Mouse (Mus musculus): Measurements from ENCODE around the gene Gtf2ird1.
A peak's percentile ranks its signal among the peaks of the same experiment; 100 is the strongest.
"Not testable (repeated sequence)": the region's sequence is repeated elsewhere in the genome, so short reads cannot be mapped to it uniquely, and the experiment has no call there.

Gtf2ird1 gene

GRCm38 (mm10) chr5:134418315-134419074 is 38.0 kb downstream of the Gtf2ird1 start:
- DNase-seq (ENCODE audit: extremely low read depth, insufficient read length, low spot score), result no peak

GRCm38 (mm10) chr5:134412341-134412740 is 44.2 kb downstream of the Gtf2ird1 start:
- peak; percentile 36 for DNase-seq (ENCODE audit: extremely low read depth, insufficient read length, low spot score)

- peak; percentile 37 for DNase-seq (ENCODE audit: extremely low read depth, insufficient read length, low spot score)
Observed at GRCm38 (mm10) chr5:134410307-134410836, 46.1 kb downstream of the Gtf2ird1 start.

GRCm38 (mm10) chr5:134409606-134410306 is 46.8 kb downstream of the Gtf2ird1 start:
- DNase-seq (ENCODE audit: extremely low read depth, insufficient read length, low spot score), result no peak

- DNase-seq (ENCODE audit: extremely low read depth, insufficient read length, low spot score), result no peak
Observed at GRCm38 (mm10) chr5:134408119-134408518, 48.4 kb downstream of the Gtf2ird1 start.

GRCm38 (mm10) chr5:134401841-134402240 is 54.7 kb downstream of the Gtf2ird1 start:
- DNase-seq (ENCODE audit: extremely low read depth, insufficient read length, low spot score), result no peak

- DNase-seq (ENCODE audit: extremely low read depth, insufficient read length, low spot score), result no peak
Observed at GRCm38 (mm10) chr5:134397434-134398163, 58.9 kb downstream of the Gtf2ird1 start.

- no peak for DNase-seq (ENCODE audit: extremely low read depth, insufficient read length, low spot score)
Observed at GRCm38 (mm10) chr5:134396519-134396918, 60.0 kb downstream of the Gtf2ird1 start.

GRCm38 (mm10) chr5:134394624-134395023 is 61.9 kb downstream of the Gtf2ird1 start:
- no peak for DNase-seq (ENCODE audit: extremely low read depth, insufficient read length, low spot score)

GRCm38 (mm10) chr5:134393624-134394023 is 62.9 kb downstream of the Gtf2ird1 start:
- peak; percentile 32 for DNase-seq (ENCODE audit: extremely low read depth, insufficient read length, low spot score)

- no peak for DNase-seq (ENCODE audit: extremely low read depth, insufficient read length, low spot score)
Observed at GRCm38 (mm10) chr5:134385106-134385505, 71.4 kb downstream of the Gtf2ird1 start.

GRCm38 (mm10) chr5:134375256-134375655 is 81.3 kb downstream of the Gtf2ird1 start:
- no peak for DNase-seq (ENCODE audit: extremely low read depth, insufficient read length, low spot score)

- DNase-seq (ENCODE audit: extremely low read depth, insufficient read length, low spot score), result no peak
Observed at GRCm38 (mm10) chr5:134374546-134374945, 82.0 kb downstream of the Gtf2ird1 start.

- no peak for DNase-seq (ENCODE audit: extremely low read depth, insufficient read length, low spot score)
Observed at GRCm38 (mm10) chr5:134373912-134374488, 82.5 kb downstream of the Gtf2ird1 start.

- no peak for DNase-seq (ENCODE audit: extremely low read depth, insufficient read length, low spot score)
Observed at GRCm38 (mm10) chr5:134372926-134373658, 83.4 kb downstream of the Gtf2ird1 start.

GRCm38 (mm10) chr5:134371511-134372289 is 84.8 kb downstream of the Gtf2ird1 start:
- no peak for DNase-seq (ENCODE audit: extremely low read depth, insufficient read length, low spot score)

GRCm38 (mm10) chr5:134370831-134371230 is 85.7 kb downstream of the Gtf2ird1 start:
- no peak for DNase-seq (ENCODE audit: extremely low read depth, insufficient read length, low spot score)

- DNase-seq (ENCODE audit: extremely low read depth, insufficient read length, low spot score), result no peak
Observed at GRCm38 (mm10) chr5:134359101-134359500, 97.4 kb downstream of the Gtf2ird1 start.

GRCm38 (mm10) chr5:134355372-134355771 is 101.1 kb downstream of the Gtf2ird1 start:
- DNase-seq (ENCODE audit: extremely low read depth, insufficient read length, low spot score), result not testable (repeated sequence)
